Mouse (Mus musculus) lung, postnatal 0 days (tissue): ENCODE measurements around the gene Hap1. TPM values are rescaled to one million over a fixed set of nuclear protein-coding genes. Genes with fewer than 3 reads are reported as not detected.
A peak's percentile ranks its signal among the peaks of the same experiment; 100 is the strongest.

Source experiments
- ATAC-seq: fragments of 200-750 bp; cut with Nextera tagmentation; 2 replicates; pipeline ENCODE4 v1.8.0; 2017; ENCODE audit warnings: moderate library complexity
- DNase-seq: peaks from one replicate; pipeline ENCODE4 v3.0.0-alpha.2; 2016; ENCODE audit warnings: low spot score
- H3K27ac ChIP-seq: fragments of 300-500 bp; sonication (generic); 2 replicates; pipeline ENCODE4 v1.5.1; 2014; ENCODE audit warnings: antibody characterized with exemption, mild to moderate bottlenecking, low read length, mixed read lengths
- H3K27me3 ChIP-seq: fragments of 300-500 bp; sonication (generic); replicated peaks from 2 replicates; pipeline ENCODE4 v1.6.1; 2014; ENCODE audit warnings: low read length, mixed read lengths; ENCODE audit not compliant: insufficient read depth
- H3K36me3 ChIP-seq: fragments of 300-500 bp; sonication (generic); 2 replicates; pipeline ENCODE4 v1.6.1; 2014; ENCODE audit warnings: low read length, mixed read lengths; ENCODE audit not compliant: insufficient read depth
- H3K4me1 ChIP-seq: fragments of 300-500 bp; sonication (generic); 2 replicates; pipeline ENCODE4 v1.6.1; 2014; ENCODE audit warnings: antibody characterized with exemption, low read depth, low read length, mixed read lengths; ENCODE audit not compliant: insufficient read depth
- H3K4me2 ChIP-seq: fragments of 300-500 bp; sonication (generic); replicated peaks from 2 replicates; pipeline ENCODE4 v1.6.1; 2014; ENCODE audit warnings: low read depth, mild to moderate bottlenecking, low read length, moderate library complexity, mixed read lengths
- H3K4me3 ChIP-seq: fragments of 300-500 bp; sonication (generic); 2 replicates; pipeline ENCODE4 v1.5.1; 2014; ENCODE audit warnings: low read depth, low read length
- H3K9ac ChIP-seq: fragments of 300-500 bp; sonication (generic); replicated peaks from 2 replicates; pipeline ENCODE4 v1.6.1; 2014; ENCODE audit warnings: low read depth, mild to moderate bottlenecking
- H3K9me3 ChIP-seq: fragments of 300-500 bp; sonication (generic); 2 replicates; pipeline ENCODE4 v1.6.1; 2016; ENCODE audit warnings: low read length, mixed read lengths
- CTCF ChIP-seq: IDR thresholded peaks from 2 replicates; pipeline ENCODE4 v1.5.1; 2016; ENCODE audit warnings: antibody characterized with exemption, mild to moderate bottlenecking
- EP300 ChIP-seq: IDR thresholded peaks from 2 replicates; pipeline ENCODE4 v1.6.1; 2016; ENCODE audit warnings: antibody characterized with exemption, mild to moderate bottlenecking, control low read depth
- WGBS: fragments of 180-500 bp; shearing (Covaris S2); extraction: QIAGEN DNeasy Blood & Tissue Kit; methylation state at CpG from one replicate; pipeline ENCODE4 v1.1.7; 2014; 5-methylcytosine and 5-hydroxymethylcytosine counted together
- polyA plus RNA-seq: library from polyadenylated mRNA; unstranded; fragments of >200 nt; fragmentation: Nextera tagmentation; extraction: Ambion mirVana; gene quantifications from 2 replicates; pipeline ENCODE4 v1.2.1, GENCODE M21; 2015

The Hap1 gene
- polyA plus RNA-seq, 1 experiment from 2014 or later, result 6.4 TPM

DNA sequence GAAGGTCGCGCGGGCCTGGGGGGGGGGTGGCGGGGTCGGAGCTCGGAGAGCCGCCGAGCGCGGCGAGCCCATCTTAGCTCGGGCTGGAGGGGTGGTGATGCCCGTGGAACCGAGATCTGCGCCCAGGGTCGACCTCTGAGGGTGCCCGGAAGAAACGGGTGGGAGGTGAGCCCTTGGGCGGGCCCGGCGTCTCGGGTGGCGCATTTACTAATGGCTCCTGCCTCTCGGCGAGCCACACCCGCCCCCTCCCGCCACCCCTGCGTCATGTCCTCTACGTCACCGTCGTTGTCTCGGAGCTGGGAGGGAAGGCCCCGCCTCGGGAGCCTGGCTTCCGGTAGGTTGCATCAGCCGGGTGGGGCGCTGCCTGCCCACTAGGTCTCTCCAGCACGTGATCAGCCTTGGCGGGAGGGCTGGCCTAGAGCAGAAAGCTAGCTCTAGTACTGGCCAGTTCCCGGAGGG, 35.7 kb downstream of the Hap1 start:
- 0% methylated on average over 35 of the region's 40 CpGs for WGBS

DNA sequence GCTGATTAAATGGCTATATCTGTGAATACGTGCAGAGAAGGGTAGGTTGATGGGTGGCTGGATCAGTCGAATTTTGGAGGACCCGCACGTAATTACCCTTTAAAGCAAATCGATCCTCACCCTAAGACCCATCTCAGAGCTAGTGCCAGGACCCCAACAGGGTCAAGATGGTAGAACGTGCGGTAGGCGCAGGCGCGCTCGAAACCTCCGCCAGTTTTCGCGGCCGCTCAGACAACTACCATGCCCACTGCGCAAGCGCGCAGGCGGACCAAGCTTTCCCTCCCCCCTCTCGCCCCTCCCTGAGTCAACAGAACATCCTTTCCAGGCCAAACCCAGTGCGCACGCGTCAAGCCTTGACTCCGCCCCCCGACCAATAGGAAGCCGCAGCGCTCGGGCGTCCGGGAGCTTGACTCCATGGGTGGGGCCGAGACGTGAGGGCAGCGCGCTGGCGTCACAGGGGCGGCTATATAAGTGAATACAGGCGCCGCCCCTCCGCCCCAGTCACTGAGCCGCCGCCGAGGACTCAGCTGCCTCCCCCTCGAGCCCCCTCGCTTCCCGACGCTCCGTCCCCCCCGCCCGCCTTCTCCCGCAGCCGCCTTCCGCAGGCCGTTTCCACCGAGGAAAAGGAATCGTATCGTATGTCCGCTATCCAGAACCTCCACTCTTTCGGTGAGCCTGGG, 36.3 kb downstream of the Hap1 start, which contains the start of gene Eif1:
Gene Eif1, plus strand, starts transcription at position 394 of the 680 bp plus-strand sequence.
- H3K4me3 ChIP-seq, result peak within 1 kb of the TSS; percentile 85
- 1% methylated on average over 44 of the region's 58 CpGs for WGBS
- TF ChIP-seq CTCF (no peak), EP300 (no peak)
- H3K9ac ChIP-seq, result peak within 1 kb of the TSS; percentile 99
- peak within 1 kb of the TSS; percentile 71 for H3K4me2 ChIP-seq
- H3K9me3 ChIP-seq, result no peaks in the 10 kb centered on the region
- H3K27ac ChIP-seq, result peak within 1 kb of the TSS; percentile 99
- peak; percentile 99 for DNase-seq
- ATAC-seq, result peak; percentile 92
- H3K4me1 ChIP-seq, result no peaks in the 10 kb centered on the region; the same call in 1 of the 2 replicates
- no peaks in the 10 kb centered on the region for H3K27me3 ChIP-seq
- H3K36me3 ChIP-seq, result peaks cover 13% of the 10 kb centered on the region; the same call in 1 of the 2 replicates

More for the DNA sequence above, 35.7 kb downstream of the Hap1 start:
- peak; percentile 99 for DNase-seq
- peaks cover 13% of the 10 kb centered on the region; the same call in 1 of the 2 replicates for H3K36me3 ChIP-seq
- peak overlapping the region; percentile 71 for H3K4me2 ChIP-seq
- H3K9ac ChIP-seq, result peak overlapping the region; percentile 99
- H3K27ac ChIP-seq, result peak overlapping the region; percentile 99
- no peaks in the 10 kb centered on the region for H3K9me3 ChIP-seq
- no peaks in the 10 kb centered on the region for H3K27me3 ChIP-seq
- TF ChIP-seq CTCF (peak; percentile 46), EP300 (peak; percentile 65; the same call in 1 of the 2 replicates)
- no peaks in the 10 kb centered on the region; the same call in 1 of the 2 replicates for H3K4me1 ChIP-seq
- H3K4me3 ChIP-seq, result peak overlapping the region; percentile 85
- peak; percentile 91 for ATAC-seq

DNA sequence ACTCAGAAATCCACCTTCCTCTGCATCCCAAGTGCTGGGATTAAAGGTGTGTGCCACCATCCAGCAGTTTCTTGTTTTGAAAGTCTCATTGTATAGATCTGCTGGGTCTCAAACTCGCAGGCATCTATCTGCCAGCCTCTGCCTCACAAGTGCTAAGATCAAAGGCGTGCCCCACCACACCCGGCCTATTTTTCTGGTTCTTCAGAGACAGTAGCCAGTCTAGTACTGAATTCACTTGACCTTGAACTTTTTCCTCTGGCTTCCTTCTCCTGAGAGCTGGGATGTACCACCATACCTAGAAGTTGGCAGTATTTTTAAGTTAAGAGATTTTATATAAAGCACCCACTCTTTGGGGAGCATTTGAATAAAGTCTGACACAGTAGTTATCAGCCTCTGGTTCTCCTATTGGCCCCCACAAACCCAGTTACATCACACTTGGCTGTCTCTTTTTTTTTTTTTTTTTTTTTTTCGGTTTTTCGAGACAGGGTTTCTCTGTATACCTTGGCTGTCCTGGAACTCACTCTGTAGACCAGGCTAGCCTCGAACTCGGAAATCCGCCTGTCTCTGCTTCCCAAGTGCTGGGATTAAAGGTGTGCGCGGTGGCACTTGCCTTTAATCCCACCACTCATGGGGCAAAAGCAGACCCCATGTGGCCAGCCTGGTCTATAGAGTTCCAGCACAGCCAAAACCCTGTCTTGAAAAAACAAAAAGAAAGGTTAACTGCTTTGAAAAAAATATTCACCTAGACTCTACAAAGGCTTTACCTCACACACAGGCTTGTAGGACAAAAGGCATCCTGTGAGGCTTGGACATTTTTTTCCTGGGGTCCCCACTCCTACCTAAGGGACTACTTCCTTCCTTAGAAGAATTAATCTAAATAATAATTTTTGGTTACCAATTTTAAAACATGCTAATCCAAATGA, 37.1 kb downstream of the Hap1 start:
- DNase-seq, result peak; percentile 29
- Histone ChIP-seq H3K4me1 (no peaks in the 10 kb centered on the region; the same call in 1 of the 2 replicates), H3K9ac (no peak overlapping the region), H3K36me3 (peaks cover 13% of the 10 kb centered on the region; the same call in 1 of the 2 replicates), H3K4me2 (peak overlapping the region; percentile 51), H3K4me3 (peak overlapping the region; percentile 85), H3K27ac (no peak overlapping the region), H3K9me3 (no peaks in the 10 kb centered on the region), H3K27me3 (no peaks in the 10 kb centered on the region)
- ATAC-seq, result no peak
- no peak for TF ChIP-seq EP300
- no peak for TF ChIP-seq CTCF
- WGBS, result 82% methylated on average over 10 of the region's 10 CpGs

DNA sequence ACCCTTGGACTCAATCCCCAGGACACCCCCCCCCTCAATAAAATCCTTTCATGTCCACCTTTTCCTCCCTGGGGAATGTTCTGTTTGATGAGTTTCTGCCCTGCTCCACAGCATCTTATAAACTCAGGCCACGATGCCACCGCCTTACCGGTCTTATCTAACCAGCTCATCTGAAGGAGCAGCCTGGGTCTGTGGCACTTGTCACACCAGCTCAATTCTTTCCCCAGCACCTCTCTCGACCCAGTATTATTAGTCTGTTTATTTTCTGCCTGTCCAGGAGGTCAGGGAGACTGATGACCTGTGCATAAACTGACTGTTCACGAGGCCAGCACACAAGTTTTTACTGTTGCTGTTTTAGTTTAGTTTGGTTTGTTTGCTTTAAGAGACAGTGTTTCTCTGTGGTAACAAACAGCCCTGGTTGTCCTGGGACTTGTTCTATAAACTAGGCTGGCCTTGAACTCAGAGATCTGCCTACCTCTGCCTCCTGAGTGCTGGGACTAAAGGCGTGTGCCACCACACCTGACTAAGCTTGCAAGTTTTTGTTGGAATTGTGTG, 38.0 kb downstream of the Hap1 start:
- H3K9me3 ChIP-seq, result no peaks in the 10 kb centered on the region
- no peak for DNase-seq
- H3K36me3 ChIP-seq, result peaks cover 13% of the 10 kb centered on the region; the same call in 1 of the 2 replicates
- no peak overlapping the region for H3K4me2 ChIP-seq
- ATAC-seq, result no peak
- H3K27ac ChIP-seq, result no peak overlapping the region
- TF ChIP-seq CTCF (no peak), EP300 (no peak)
- WGBS, result 34% methylated on average over 6 of the region's 6 CpGs
- H3K4me1 ChIP-seq, result no peaks in the 10 kb centered on the region; the same call in 1 of the 2 replicates
- no peak overlapping the region for H3K4me3 ChIP-seq
- H3K27me3 ChIP-seq, result no peaks in the 10 kb centered on the region
- H3K9ac ChIP-seq, result no peak overlapping the region

DNA sequence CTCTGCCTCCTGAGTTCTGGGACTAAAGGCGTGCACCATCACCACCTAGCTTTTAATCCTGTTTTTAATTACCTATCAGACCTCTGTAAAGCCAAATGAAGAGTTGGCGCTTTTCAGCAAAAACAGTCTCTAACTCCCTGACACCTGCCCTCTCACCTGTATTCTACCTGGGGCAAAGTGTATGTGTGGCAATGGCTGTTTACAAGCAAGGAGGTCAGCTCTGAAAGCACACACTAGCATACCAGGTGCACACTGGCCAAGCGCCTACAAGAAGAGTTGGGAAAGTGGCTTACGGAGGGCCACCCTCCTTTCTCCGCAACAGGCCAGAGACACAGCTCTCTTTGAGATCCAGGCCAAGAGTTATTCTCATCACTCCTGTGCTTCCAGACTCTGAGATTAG, 40.5 kb downstream of the Hap1 start:
- DNase-seq (no peak), ATAC-seq (no peak)
- TF ChIP-seq CTCF, result no peak
- TF ChIP-seq EP300, result no peak
- no peaks in the 10 kb centered on the region; the same call in 1 of the 2 replicates for H3K4me1 ChIP-seq
- H3K4me2 ChIP-seq, result no peak overlapping the region
- no peak overlapping the region for H3K27ac ChIP-seq
- no peaks in the 10 kb centered on the region for H3K36me3 ChIP-seq
- no peaks in the 10 kb centered on the region for H3K9me3 ChIP-seq
- no peak overlapping the region for H3K4me3 ChIP-seq
- H3K27me3 ChIP-seq, result no peaks in the 10 kb centered on the region
- 92% methylated on average over 5 of the region's 5 CpGs for WGBS
- H3K9ac ChIP-seq, result no peak overlapping the region
